ENCODE assay signal across 10 mouse cellular contexts in genomic region chr15:77364026-77364425, GRCm38 (mm10). TPM values are rescaled to one million over a fixed set of nuclear protein-coding genes. Genes with fewer than 3 reads are reported as not detected.
DNase-seq lines count a peak whose midpoint lies in the region; ATAC-seq lines count a peak whose summit lies in the region.
"Had no signal": no experiment of that assay in that cellular context is flagged by ENCODE, and none has a peak within 500 bp of the region (broad histone marks: within the 10 kb centered on the region; RNA-seq: fewer than 3 reads in every experiment).

No protein-coding gene starts in this region.

- no peaks in the 10 kb centered on the region for H3K9me3 ChIP-seq in forebrain, embryonic 16.5 days (ENCODE audit: control insufficient read depth, low read length)
- H3K9me3 ChIP-seq: stomach, embryonic 15.5 days had no signal

- no peak overlapping the region for H3K9ac ChIP-seq in forebrain, embryonic 16.5 days (replicated peaks; ENCODE audit: low read depth, low read length)
- H3K9ac ChIP-seq: stomach, embryonic 15.5 days had no signal

- H3K4me2 ChIP-seq in forebrain, embryonic 16.5 days (ENCODE audit: low read length) = no peak overlapping the region
- H3K4me2 ChIP-seq: stomach, embryonic 15.5 days had no signal

- peak; percentile 38 for DNase-seq in kidney, postnatal 14 days
- DNase-seq in kidney, adult 18-20 months = no peak
- peak; percentile 44 for DNase-seq in R1 (ENCODE audit: low read depth, low spot score)
- DNase-seq in lung, postnatal 36 days = peak; percentile 53
- DNase-seq in T-cell, adult 2 months (ENCODE audit: low spot score) = no peak
- no peak for DNase-seq in cerebellum, adult 18-20 months

- no peaks in the 10 kb centered on the region for H3K27me3 ChIP-seq in forebrain, embryonic 16.5 days (replicated peaks; ENCODE audit: control insufficient read depth, insufficient read depth, low read length)
- H3K27me3 ChIP-seq: stomach, embryonic 15.5 days had no signal

- no peaks in the 10 kb centered on the region for H3K36me3 ChIP-seq in forebrain, embryonic 16.5 days (ENCODE audit: control insufficient read depth, insufficient read depth)
- H3K36me3 ChIP-seq: stomach, embryonic 15.5 days had no signal

- peak overlapping the region; percentile 69 for H3K27ac ChIP-seq in forebrain, embryonic 16.5 days (ENCODE audit: low read length)
- H3K27ac ChIP-seq: stomach, embryonic 15.5 days had no signal

- no peak overlapping the region for H3K4me3 ChIP-seq in forebrain, embryonic 16.5 days (replicated peaks; ENCODE audit: low read length)
- H3K4me3 ChIP-seq: stomach, embryonic 15.5 days had no signal

- no peak for ATAC-seq in forebrain, embryonic 16.5 days
- ATAC-seq in CD4-positive, CD25-positive, alpha-beta regulatory T cell, adult 4 months = no peak

- WGBS in forebrain, embryonic 16.5 days = 66% methylated on average over 3 of the region's 3 CpGs

- peaks cover 41% of the 10 kb centered on the region for H3K4me1 ChIP-seq in forebrain, embryonic 16.5 days (replicated peaks; ENCODE audit: control insufficient read depth, insufficient read depth, low read length)

RNA-seq across cellular contexts. Expression of gene Apol7a, which starts 34.9 kb away (rescaled TPM):
- not detected in 2 replicates for polyA plus RNA-seq in forebrain, embryonic 16.5 days (2015; fragmentation: Nextera tagmentation; extraction: Ambion mirVana)
- polyA plus RNA-seq in CD4-positive, CD25-positive, alpha-beta regulatory T cell, adult 4 months (2017; shearing (Covaris generic)) = not detected
- polyA plus RNA-seq: limb, embryonic 11.5 days had no signal

RNA-seq across cellular contexts. Expression of gene Apol9a, which starts 46.9 kb away (rescaled TPM):
- 0.09 TPM in 1 of 2 replicates, not detected in the other for polyA plus RNA-seq in forebrain, embryonic 16.5 days (2015; fragmentation: Nextera tagmentation; extraction: Ambion mirVana)
- 10 to 100 TPM; 11.0 to 17.0 TPM for polyA plus RNA-seq in CD4-positive, CD25-positive, alpha-beta regulatory T cell, adult 4 months (2017; shearing (Covaris generic))
- polyA plus RNA-seq: limb, embryonic 11.5 days had no signal

RNA-seq across cellular contexts. Expression of gene Rbfox2, which starts 57.2 kb away (rescaled TPM):
- polyA plus RNA-seq in forebrain, embryonic 16.5 days (2015; fragmentation: Nextera tagmentation; extraction: Ambion mirVana) = 212 and 226 TPM in 2 replicates
- not detected for polyA plus RNA-seq in CD4-positive, CD25-positive, alpha-beta regulatory T cell, adult 4 months (2017; shearing (Covaris generic))

Comparison
In these comparisons a context has a peak if more than half of its experiments do, and no peak if none do; other contexts are left out.
1. DNase-seq: peak in kidney, postnatal 14 days (single experiment), R1 (single experiment) and lung, postnatal 36 days (single experiment); none in kidney, adult 18-20 months (single experiment), T-cell, adult 2 months (single experiment) and cerebellum, adult 18-20 months (0 of 2).
2. RNA of gene Apol9a, which starts 46.9 kb away (polyA plus RNA-seq): 11.0 to 17.0 TPM in CD4-positive, CD25-positive, alpha-beta regulatory T cell, adult 4 months; 0.09 TPM in forebrain, embryonic 16.5 days; every median in the first group is over 10 times any median in the second.
3. RNA of gene Rbfox2, which starts 57.2 kb away (polyA plus RNA-seq): 212 to 226 TPM in forebrain, embryonic 16.5 days; not detected in CD4-positive, CD25-positive, alpha-beta regulatory T cell, adult 4 months; every median in the first group is over 100 times any median in the second.